Mouse (Mus musculus) stomach, embryonic 14.5 days (tissue): ENCODE measurements around the gene Dazl. TPM values are rescaled to one million over a fixed set of nuclear protein-coding genes. Genes with fewer than 3 reads are reported as not detected.

Experiments used
- ATAC-seq: fragments of 200-750 bp; cut with Nextera tagmentation; 2 replicates; pipeline ENCODE4 v1.8.0; 2017; ENCODE audit warnings: low read depth, moderate TSS enrichment; ENCODE audit not compliant: insufficient number of reproducible peaks, insufficient read depth, low FRiP score
- H3K27ac ChIP-seq: fragments of 300-500 bp; sonication (generic); 2 replicates; pipeline ENCODE4 v1.5.1; 2014; ENCODE audit warnings: mild to moderate bottlenecking, low read length, moderate library complexity, mixed read lengths
- H3K27me3 ChIP-seq: fragments of 300-500 bp; sonication (generic); 2 replicates; pipeline ENCODE4 v1.6.1; 2014; ENCODE audit warnings: low read length, control low read depth, mixed read lengths; ENCODE audit not compliant: control insufficient read depth, insufficient read depth
- H3K36me3 ChIP-seq: fragments of 300-500 bp; sonication (generic); 2 replicates; pipeline ENCODE4 v1.6.1; 2014; ENCODE audit warnings: mild to moderate bottlenecking, control low read depth, low read length, moderate library complexity, mixed read lengths; ENCODE audit not compliant: control insufficient read depth, insufficient read depth
- H3K4me1 ChIP-seq: fragments of 300-500 bp; sonication (generic); 2 replicates; pipeline ENCODE4 v1.6.1; 2014; ENCODE audit warnings: low read length, control low read depth, mixed read lengths; ENCODE audit not compliant: control insufficient read depth, insufficient read depth
- H3K4me2 ChIP-seq: fragments of 300-500 bp; sonication (generic); replicated peaks from 2 replicates; pipeline ENCODE4 v1.6.1; 2014; ENCODE audit warnings: low read depth, low read length, control low read depth
- H3K4me3 ChIP-seq: fragments of 300-500 bp; sonication (generic); 2 replicates; pipeline ENCODE4 v1.5.1; 2014; ENCODE audit warnings: low read depth, low read length, control low read depth
- H3K9ac ChIP-seq: fragments of 300-500 bp; sonication (generic); replicated peaks from 2 replicates; pipeline ENCODE4 v1.6.1; 2014; ENCODE audit warnings: low read depth, mild to moderate bottlenecking, control low read depth, low read length, moderate library complexity, mixed read lengths
- H3K9me3 ChIP-seq: fragments of 300-500 bp; sonication (generic); 2 replicates; pipeline ENCODE4 v1.6.1; 2016; ENCODE audit warnings: low read depth, low read length, control low read depth; ENCODE audit not compliant: control insufficient read depth
- WGBS: fragments of 180-500 bp; shearing (Covaris S2); extraction: QIAGEN DNeasy Blood & Tissue Kit; methylation state at CpG from one replicate; pipeline ENCODE4 v1.1.7; 2014; 5-methylcytosine and 5-hydroxymethylcytosine counted together
- polyA plus RNA-seq: library from polyadenylated mRNA; unstranded; fragments of >200 nt; fragmentation: Nextera tagmentation; extraction: Ambion mirVana; gene quantifications from 2 replicates; pipeline ENCODE4 v1.2.1, GENCODE M21; 2014

The Dazl gene
- polyA plus RNA-seq, 1 experiment from 2014 or later = 0.54 TPM

DNA sequence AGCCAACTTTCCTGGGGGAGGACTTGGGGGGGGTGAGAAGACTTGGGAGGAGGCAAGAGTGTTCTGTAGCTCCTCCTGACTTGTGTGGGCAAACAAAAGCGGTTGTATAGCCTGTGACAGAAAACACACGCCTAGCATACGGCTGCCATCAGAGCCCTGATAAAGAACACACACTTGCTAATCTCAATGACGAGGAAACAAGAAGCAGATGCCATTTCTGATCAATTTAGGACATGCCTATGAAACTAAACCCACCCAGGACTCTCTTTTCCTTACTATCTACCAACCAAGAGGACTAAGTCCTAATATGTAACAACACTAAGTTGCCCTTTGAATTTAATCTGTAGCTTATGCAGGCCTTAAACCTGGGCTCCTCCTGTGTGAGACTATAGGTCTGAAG lies 31.2 kb upstream of the Dazl start:
- Histone ChIP-seq H3K4me1 (no peaks in the 10 kb centered on the region), H3K9ac (no peak overlapping the region), H3K4me2 (no peak overlapping the region), H3K4me3 (no peak overlapping the region), H3K36me3 (no peaks in the 10 kb centered on the region), H3K9me3 (no peaks in the 10 kb centered on the region), H3K27me3 (no peaks in the 10 kb centered on the region), H3K27ac (no peak overlapping the region)
- WGBS = 57% methylated on average over 4 of the region's 4 CpGs
- ATAC-seq = no peak

DNA sequence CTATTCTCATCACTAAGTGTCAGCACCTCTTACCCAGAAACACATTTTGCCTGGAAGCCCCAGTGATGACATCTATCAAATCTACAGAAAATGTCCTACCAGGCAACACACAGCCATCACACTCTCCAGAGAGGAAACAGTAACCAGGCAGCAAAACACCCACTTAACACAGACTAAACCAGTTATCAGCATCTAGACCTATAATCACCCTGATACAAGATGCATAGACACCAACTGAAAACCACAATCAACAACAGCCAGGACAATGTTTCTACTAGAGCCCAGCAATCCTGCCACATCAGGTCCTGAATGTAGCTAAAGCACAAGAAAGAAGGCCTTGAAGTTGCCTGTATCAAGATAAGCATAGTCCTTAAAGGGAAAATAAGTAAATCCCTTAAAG lies 25.4 kb upstream of the Dazl start:
- H3K36me3 ChIP-seq = no peaks in the 10 kb centered on the region
- H3K27ac ChIP-seq = no peak overlapping the region
- H3K4me2 ChIP-seq = no peak overlapping the region
- no peak overlapping the region for H3K9ac ChIP-seq
- no peak for ATAC-seq
- H3K4me1 ChIP-seq = no peaks in the 10 kb centered on the region
- H3K27me3 ChIP-seq = no peaks in the 10 kb centered on the region
- no peaks in the 10 kb centered on the region for H3K9me3 ChIP-seq
- no peak overlapping the region for H3K4me3 ChIP-seq

DNA sequence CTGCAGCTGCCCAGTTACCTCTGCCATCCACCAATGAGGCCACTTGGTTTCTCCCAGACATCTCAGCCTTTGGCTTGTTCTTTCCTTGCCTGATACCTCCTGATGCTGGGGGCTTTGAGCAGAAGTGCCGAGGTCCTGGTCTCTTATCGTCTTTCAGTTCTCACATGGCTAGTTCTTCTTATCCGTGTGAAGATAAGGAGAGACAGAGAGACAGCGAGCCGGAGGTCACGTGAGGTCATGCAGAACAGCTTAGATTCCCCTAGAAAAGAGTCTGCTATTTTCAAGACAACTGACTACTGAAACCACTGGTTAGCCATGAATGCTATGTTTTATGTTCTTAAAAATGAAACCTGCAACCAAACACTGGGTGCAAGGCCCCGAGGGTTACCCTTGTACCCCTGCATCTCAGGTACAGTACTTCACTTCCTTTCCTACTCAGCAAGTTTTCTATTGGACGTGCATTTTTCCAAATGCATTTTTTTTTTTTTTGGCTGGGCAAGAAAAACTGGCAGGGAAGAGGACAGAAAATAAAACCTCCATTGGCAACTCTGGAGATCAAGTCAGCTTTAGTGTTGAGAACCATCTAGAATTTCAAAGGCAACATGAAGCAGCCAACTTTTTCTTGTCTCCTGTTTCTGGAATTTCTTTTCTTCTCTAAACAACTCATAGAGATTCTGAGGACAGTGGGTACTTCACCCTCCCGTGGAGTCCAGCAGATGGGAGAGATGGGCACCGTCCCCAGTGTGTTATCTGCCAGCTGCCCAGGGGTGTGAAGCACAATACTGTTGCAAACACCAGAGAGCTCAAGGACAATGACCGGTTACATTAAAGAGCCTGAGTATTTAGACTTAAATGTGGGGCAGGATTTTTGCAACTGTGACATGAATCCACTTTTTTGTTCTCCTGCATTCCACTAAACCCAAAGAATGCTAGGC lies 23.0 kb upstream of the Dazl start:
- ATAC-seq = no peak
- 64% methylated on average over 11 of the region's 11 CpGs for WGBS

GRCm38 (mm10) chr17:50310148-50310802 lies 16.8 kb upstream of the Dazl start:
- no peaks in the 10 kb centered on the region for H3K4me1 ChIP-seq
- 56% methylated on average over 10 of the region's 10 CpGs for WGBS
- no peaks in the 10 kb centered on the region for H3K36me3 ChIP-seq
- H3K4me2 ChIP-seq = no peak overlapping the region
- H3K27me3 ChIP-seq = no peaks in the 10 kb centered on the region
- ATAC-seq = no peak
- no peak overlapping the region for H3K9ac ChIP-seq
- H3K9me3 ChIP-seq = no peaks in the 10 kb centered on the region
- no peak overlapping the region for H3K4me3 ChIP-seq
- H3K27ac ChIP-seq = no peak overlapping the region

More for the DNA sequence above, 23.0 kb upstream of the Dazl start:
- Histone ChIP-seq H3K4me1 (no peaks in the 10 kb centered on the region), H3K27me3 (no peaks in the 10 kb centered on the region), H3K27ac (no peak overlapping the region), H3K4me3 (no peak overlapping the region), H3K4me2 (no peak overlapping the region), H3K36me3 (no peaks in the 10 kb centered on the region), H3K9me3 (no peaks in the 10 kb centered on the region), H3K9ac (no peak overlapping the region)

DNA sequence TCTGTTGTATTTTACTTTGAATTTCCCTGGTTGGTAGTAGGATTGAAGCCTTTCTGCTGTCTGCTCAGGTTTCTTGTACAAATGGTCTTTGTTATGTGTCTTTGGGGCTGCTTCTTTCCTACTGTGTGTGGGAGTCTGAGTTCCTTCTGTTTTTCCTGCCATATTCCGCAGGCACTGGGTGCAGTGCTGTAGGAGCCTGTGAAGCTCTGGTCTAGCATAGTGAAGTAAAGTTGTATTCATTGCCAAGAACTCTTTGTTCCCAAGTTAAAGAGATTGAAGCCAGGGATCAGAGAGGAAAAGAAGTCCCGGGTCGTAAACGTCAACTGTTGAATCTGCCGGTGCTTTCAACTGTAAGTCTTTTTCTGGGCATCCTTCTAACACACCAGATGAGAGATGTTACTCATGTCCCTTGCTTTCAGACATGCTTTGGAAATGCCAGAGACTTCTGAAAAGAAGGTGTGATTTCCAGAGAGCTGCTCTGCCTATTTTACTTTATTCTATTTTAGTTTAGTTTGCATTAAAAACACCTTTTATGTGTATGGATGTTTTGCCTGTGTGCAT lies 16.2 kb upstream of the Dazl start:
- no peak overlapping the region for H3K27ac ChIP-seq
- H3K4me1 ChIP-seq = no peaks in the 10 kb centered on the region
- no peaks in the 10 kb centered on the region for H3K36me3 ChIP-seq
- H3K4me2 ChIP-seq = no peak overlapping the region
- no peak for ATAC-seq
- H3K4me3 ChIP-seq = no peak overlapping the region
- no peak overlapping the region for H3K9ac ChIP-seq
- no peaks in the 10 kb centered on the region for H3K9me3 ChIP-seq
- WGBS = 71% methylated on average over 5 of the region's 5 CpGs
- no peaks in the 10 kb centered on the region for H3K27me3 ChIP-seq

- Histone ChIP-seq H3K4me2 (no peak overlapping the region), H3K9ac (no peak overlapping the region), H3K4me3 (no peak overlapping the region), H3K9me3 (no peaks in the 10 kb centered on the region), H3K27me3 (no peaks in the 10 kb centered on the region), H3K4me1 (no peaks in the 10 kb centered on the region), H3K36me3 (no peaks in the 10 kb centered on the region), H3K27ac (no peak overlapping the region)
- no peak for ATAC-seq
- WGBS = 61% methylated on average over 5 of the region's 5 CpGs
Observed at GRCm38 (mm10) chr17:50308880-50309279, 15.4 kb upstream of the Dazl start.

DNA sequence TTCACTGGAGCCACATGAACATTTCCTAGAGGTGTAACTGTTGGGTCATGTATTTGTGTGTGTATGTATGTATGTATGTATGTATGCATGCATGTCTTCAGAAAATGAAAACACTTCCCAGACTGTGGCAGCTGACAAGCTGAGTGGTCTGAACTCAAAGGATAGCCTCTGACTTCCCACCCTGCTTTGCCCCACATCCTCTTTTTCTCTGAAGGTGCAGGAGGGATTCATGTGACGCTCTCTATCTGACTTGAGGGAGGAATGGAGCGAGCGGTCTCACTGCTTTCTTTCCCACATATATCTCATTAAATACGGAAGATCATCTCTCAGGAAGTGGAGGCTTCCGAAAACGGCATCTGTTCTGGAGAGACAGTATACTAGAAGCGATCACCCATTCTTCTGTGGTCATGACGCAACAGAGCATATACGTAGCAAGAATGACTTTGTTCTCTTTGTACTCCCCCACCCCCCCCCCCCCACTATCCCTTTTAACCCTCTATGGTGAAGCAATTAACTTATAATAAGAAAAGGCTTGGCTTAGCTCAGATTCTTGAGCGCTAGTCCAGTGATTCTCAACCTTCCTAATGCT lies 14.7 kb upstream of the Dazl start:
- ATAC-seq = no peak
- 85% methylated on average over 10 of the region's 10 CpGs for WGBS
- H3K36me3 ChIP-seq = no peaks in the 10 kb centered on the region
- H3K9ac ChIP-seq = no peak overlapping the region
- no peak overlapping the region for H3K4me2 ChIP-seq
- no peak overlapping the region for H3K4me3 ChIP-seq
- no peak overlapping the region for H3K27ac ChIP-seq
- H3K9me3 ChIP-seq = no peaks in the 10 kb centered on the region
- no peaks in the 10 kb centered on the region for H3K27me3 ChIP-seq
- H3K4me1 ChIP-seq = no peaks in the 10 kb centered on the region

- no peak overlapping the region for H3K4me2 ChIP-seq
- H3K27me3 ChIP-seq = no peaks in the 10 kb centered on the region
- H3K9me3 ChIP-seq = no peaks in the 10 kb centered on the region
- 74% methylated on average over 3 of the region's 3 CpGs for WGBS
- no peaks in the 10 kb centered on the region for H3K36me3 ChIP-seq
- no peaks in the 10 kb centered on the region for H3K4me1 ChIP-seq
- H3K27ac ChIP-seq = no peak overlapping the region
- H3K9ac ChIP-seq = no peak overlapping the region
- ATAC-seq = no peak
- no peak overlapping the region for H3K4me3 ChIP-seq
Observed at GRCm38 (mm10) chr17:50302867-50303266, 9.4 kb upstream of the Dazl start.
